ENCODE assay signal across 7 mouse cellular contexts in genomic region chrX:60403764-60404667, GRCm38 (mm10).
DNase-seq lines count a peak whose midpoint lies in the region; ATAC-seq and TF ChIP-seq lines count a peak whose summit lies in the region.

No protein-coding gene starts in this region.

- peak; percentile 61 for TF ChIP-seq POLR2A in small intestine, adult 2 months (IDR thresholded peaks at IDR 0.05; ENCODE audit: low read depth, low read length)

- intact Hi-C loops in left cerebral cortex, postnatal 4 days (cut with DNase I), result loop anchor here (5.0 to 10.0 kb wide), 2 partner anchors 369 to 1227 kb away; no protein-coding TSS in a partner anchor

- H3K9me3 ChIP-seq in midbrain, embryonic 11.5 days (ENCODE audit: control insufficient read depth, low read length), result no peaks in the 10 kb centered on the region

- peak overlapping the region; percentile 91 for H3K9ac ChIP-seq in midbrain, embryonic 11.5 days (ENCODE audit: low read length)

- no peaks in the 10 kb centered on the region for H3K36me3 ChIP-seq in midbrain, embryonic 11.5 days (ENCODE audit: control insufficient read depth, insufficient read depth, low read length)
- H3K36me3 ChIP-seq in small intestine, adult 2 months (ENCODE audit: control insufficient read depth, insufficient read depth, low read length), result no peaks in the 10 kb centered on the region

- peak overlapping the region; percentile 92 for H3K27ac ChIP-seq in midbrain, embryonic 11.5 days (ENCODE audit: low read depth, low read length)
- peak overlapping the region; percentile 93 for H3K27ac ChIP-seq in small intestine, adult 2 months (ENCODE audit: insufficient read depth, low read depth, low read length)

- 12% methylated on average over 46 of the region's 126 CpGs for WGBS in midbrain, embryonic 11.5 days
- WGBS in small intestine, adult 2 months, result 17% methylated on average over 95 of the region's 126 CpGs

- H3K4me2 ChIP-seq in midbrain, embryonic 11.5 days, result peak overlapping the region; percentile 56

- H3K4me3 ChIP-seq in midbrain, embryonic 11.5 days (ENCODE audit: low read depth, low read length), result peak overlapping the region; percentile 65
- peak overlapping the region; percentile 100 for H3K4me3 ChIP-seq in small intestine, adult 2 months (ENCODE audit: low read depth, low read length)

- no peaks in the 10 kb centered on the region for H3K27me3 ChIP-seq in midbrain, embryonic 11.5 days (ENCODE audit: control insufficient read depth, insufficient read depth, low read length)
- H3K27me3 ChIP-seq in small intestine, adult 2 months (ENCODE audit: control insufficient read depth, insufficient read depth, low read length), result no peaks in the 10 kb centered on the region

- 0 out of 2 replicates have a peak, but pooled peaks cover 5% of the 10 kb centered on the region for H3K4me1 ChIP-seq in midbrain, embryonic 11.5 days (ENCODE audit: control insufficient read depth, insufficient read depth, low read length)
- H3K4me1 ChIP-seq in small intestine, adult 2 months (ENCODE audit: control insufficient read depth, insufficient read depth, insufficient read length, low read length), result no peaks in the 10 kb centered on the region

- TF ChIP-seq CTCF in small intestine, adult 2 months (IDR thresholded peaks at IDR 0.05; ENCODE audit: extremely low read depth, insufficient read length, insufficient replicate concordance, low read depth, low read length), result no peak

- peak; percentile 68 to 73 for DNase-seq in adrenal gland, adult 18-20 months (ENCODE audit: low spot score in 2 of 2)
- DNase-seq in gastrocnemius, adult 8-10 months (ENCODE audit: low spot score in 2 of 2), result peak; percentile 28 to 47
- peak; percentile 67 for DNase-seq in induced T-regulatory cell, adult 2 months (ENCODE audit: low read depth)
- peak; percentile 62 for DNase-seq in left cerebral cortex, postnatal 4 days
- DNase-seq in midbrain, embryonic 11.5 days (ENCODE audit: low spot score, missing footprints), result peak; percentile 95

- peak; percentile 31 for ATAC-seq in common myeloid progenitor, adult 5-6 weeks (replicated peaks; ENCODE audit: low read depth, poor library complexity, severe bottlenecking)
- ATAC-seq in midbrain, embryonic 11.5 days (ENCODE audit: low FRiP score), result peak; percentile 83

Comparison
In these comparisons a context has a peak if more than half of its experiments do, and no peak if none do; other contexts are left out.
1. Peak in every context shown above with its lines: DNase-seq, ATAC-seq, H3K4me3 ChIP-seq and H3K27ac ChIP-seq.
2. DNase-seq: peak in every context shown above with its lines; median percentile 95 in midbrain, embryonic 11.5 days; 70 in adrenal gland, adult 18-20 months; 67 in induced T-regulatory cell, adult 2 months; 62 in left cerebral cortex, postnatal 4 days; 38 in gastrocnemius, adult 8-10 months.